Mouse (Mus musculus) limb, embryonic 15.5 days (tissue): ENCODE measurements around the gene Whrn. TPM values are rescaled to one million over a fixed set of nuclear protein-coding genes. Genes with fewer than 3 reads are reported as not detected.

Experiments used
- ATAC-seq: fragments of 200-750 bp; cut with Nextera tagmentation; 2 replicates; pipeline ENCODE4 v1.8.0; 2017; ENCODE audit warnings: low read depth, moderate TSS enrichment; ENCODE audit not compliant: insufficient number of reproducible peaks, low FRiP score, low TSS enrichment
- H3K27ac ChIP-seq: fragments of 300-500 bp; sonication (generic); 2 replicates; pipeline ENCODE4 v1.5.1; 2015; ENCODE audit warnings: moderate library complexity, mild to moderate bottlenecking, inconsistent platforms
- H3K27me3 ChIP-seq: fragments of 300-500 bp; sonication (generic); 2 replicates; pipeline ENCODE4 v1.6.1; 2015; ENCODE audit warnings: inconsistent platforms
- H3K36me3 ChIP-seq: fragments of 300-500 bp; sonication (generic); 2 replicates; pipeline ENCODE4 v1.6.1; 2015; ENCODE audit warnings: inconsistent platforms
- H3K4me1 ChIP-seq: fragments of 300-500 bp; sonication (generic); 2 replicates; pipeline ENCODE4 v1.6.1; 2015; ENCODE audit warnings: inconsistent platforms
- H3K4me2 ChIP-seq: fragments of 300-500 bp; sonication (generic); 2 replicates; pipeline ENCODE4 v1.6.1; 2015; ENCODE audit warnings: mild to moderate bottlenecking, inconsistent platforms
- H3K4me3 ChIP-seq: fragments of 300-500 bp; sonication (generic); 2 replicates; pipeline ENCODE4 v1.5.1; 2015; ENCODE audit warnings: mild to moderate bottlenecking, inconsistent platforms
- H3K9ac ChIP-seq: fragments of 300-500 bp; sonication (generic); 2 replicates; pipeline ENCODE4 v1.6.1; 2015; ENCODE audit warnings: inconsistent platforms
- H3K9me3 ChIP-seq: fragments of 300-500 bp; sonication (generic); 2 replicates; pipeline ENCODE4 v1.6.1; 2016; ENCODE audit warnings: inconsistent platforms
- WGBS: fragments of 180-500 bp; shearing (Covaris S2); methylation state at CpG from one replicate; pipeline ENCODE4 v1.1.7; 2015; 5-methylcytosine and 5-hydroxymethylcytosine counted together
- polyA plus RNA-seq: library from polyadenylated mRNA; unstranded; fragments of >200 nt; fragmentation: Nextera tagmentation; extraction: Ambion mirVana; gene quantifications from 2 replicates; pipeline ENCODE4 v1.2.1, GENCODE M21; 2015

Whrn gene
- polyA plus RNA-seq, 1 experiment from 2014 or later: 4.8 TPM

GRCm38 (mm10) chr4:63491521-63491920 lies 4.3 kb downstream of the Whrn start:
- no peaks in the 10 kb centered on the region for H3K36me3 ChIP-seq
- ATAC-seq: no peak
- no peak overlapping the region for H3K27ac ChIP-seq
- peaks cover 30% of the 10 kb centered on the region for H3K4me1 ChIP-seq
- 77% methylated on average over 6 of the region's 6 CpGs for WGBS
- H3K4me2 ChIP-seq: no peak overlapping the region
- H3K9ac ChIP-seq: no peak overlapping the region
- H3K27me3 ChIP-seq: peaks cover 10% of the 10 kb centered on the region
- H3K4me3 ChIP-seq: no peak overlapping the region
- no peaks in the 10 kb centered on the region for H3K9me3 ChIP-seq

GRCm38 (mm10) chr4:63490146-63490545 lies 5.6 kb downstream of the Whrn start:
- no peak for ATAC-seq
- no peak overlapping the region for H3K27ac ChIP-seq
- H3K27me3 ChIP-seq: peaks cover 5% of the 10 kb centered on the region
- H3K4me3 ChIP-seq: no peak overlapping the region
- peaks cover 21% of the 10 kb centered on the region for H3K4me1 ChIP-seq
- 61% methylated on average over 3 of the region's 3 CpGs for WGBS
- no peaks in the 10 kb centered on the region for H3K9me3 ChIP-seq
- no peak overlapping the region for H3K4me2 ChIP-seq
- no peaks in the 10 kb centered on the region for H3K36me3 ChIP-seq
- no peak overlapping the region for H3K9ac ChIP-seq

- Histone ChIP-seq H3K27ac (no peak overlapping the region), H3K4me1 (peaks cover 16% of the 10 kb centered on the region), H3K4me3 (no peak overlapping the region), H3K36me3 (no peaks in the 10 kb centered on the region), H3K27me3 (peaks cover 2% of the 10 kb centered on the region), H3K9me3 (no peaks in the 10 kb centered on the region), H3K9ac (no peak overlapping the region), H3K4me2 (no peak overlapping the region)
- ATAC-seq: no peak
- WGBS: 63% methylated on average over 10 of the region's 10 CpGs
Measured at GRCm38 (mm10) chr4:63489676-63490075, 6.1 kb downstream of the Whrn start.

- no peak overlapping the region for H3K4me3 ChIP-seq
- ATAC-seq: no peak
Measured at GRCm38 (mm10) chr4:63487916-63488315, 7.9 kb downstream of the Whrn start.

GRCm38 (mm10) chr4:63487256-63487655 lies 8.5 kb downstream of the Whrn start:
- peaks cover 3% of the 10 kb centered on the region; the same call in 1 of the 2 replicates for H3K4me1 ChIP-seq
- no peak overlapping the region for H3K4me2 ChIP-seq
- no peak overlapping the region for H3K9ac ChIP-seq
- no peak overlapping the region for H3K27ac ChIP-seq
- 71% methylated on average over 6 of the region's 6 CpGs for WGBS
- no peaks in the 10 kb centered on the region for H3K36me3 ChIP-seq
- no peak overlapping the region for H3K4me3 ChIP-seq
- ATAC-seq: no peak
- no peaks in the 10 kb centered on the region for H3K9me3 ChIP-seq
- no peaks in the 10 kb centered on the region for H3K27me3 ChIP-seq

More at GRCm38 (mm10) chr4:63487916-63488315, 7.9 kb downstream of the Whrn start:
- H3K9me3 ChIP-seq: no peaks in the 10 kb centered on the region
- no peaks in the 10 kb centered on the region for H3K36me3 ChIP-seq
- no peaks in the 10 kb centered on the region for H3K27me3 ChIP-seq
- 90% methylated on average over 2 of the region's 2 CpGs for WGBS
- H3K9ac ChIP-seq: no peak overlapping the region
- peaks cover 3% of the 10 kb centered on the region; the same call in 1 of the 2 replicates for H3K4me1 ChIP-seq
- no peak overlapping the region for H3K27ac ChIP-seq
- no peak overlapping the region for H3K4me2 ChIP-seq

GRCm38 (mm10) chr4:63486523-63486922 lies 9.3 kb downstream of the Whrn start:
- ATAC-seq: no peak
- 56% methylated on average over 4 of the region's 4 CpGs for WGBS
- Histone ChIP-seq H3K9me3 (no peaks in the 10 kb centered on the region), H3K4me1 (peaks cover 3% of the 10 kb centered on the region; the same call in 1 of the 2 replicates), H3K4me3 (no peak overlapping the region), H3K27me3 (no peaks in the 10 kb centered on the region), H3K9ac (no peak overlapping the region), H3K36me3 (no peaks in the 10 kb centered on the region), H3K4me2 (no peak overlapping the region), H3K27ac (no peak overlapping the region)

GRCm38 (mm10) chr4:63483741-63484140 lies 12.1 kb downstream of the Whrn start:
- no peak overlapping the region for H3K4me2 ChIP-seq
- no peak for ATAC-seq
- 59% methylated on average over 7 of the region's 7 CpGs for WGBS
- no peaks in the 10 kb centered on the region for H3K36me3 ChIP-seq
- peaks cover 6% of the 10 kb centered on the region for H3K4me1 ChIP-seq
- no peaks in the 10 kb centered on the region for H3K9me3 ChIP-seq
- H3K9ac ChIP-seq: no peak overlapping the region
- H3K27ac ChIP-seq: no peak overlapping the region
- no peaks in the 10 kb centered on the region for H3K27me3 ChIP-seq
- H3K4me3 ChIP-seq: no peak overlapping the region

- H3K36me3 ChIP-seq: no peaks in the 10 kb centered on the region
- H3K9ac ChIP-seq: no peak overlapping the region
- WGBS: 28% methylated on average over 11 of the region's 11 CpGs
- H3K4me2 ChIP-seq: no peak overlapping the region
- no peaks in the 10 kb centered on the region for H3K27me3 ChIP-seq
- ATAC-seq: no peak
- no peaks in the 10 kb centered on the region for H3K9me3 ChIP-seq
- H3K4me1 ChIP-seq: peaks cover 6% of the 10 kb centered on the region
- H3K27ac ChIP-seq: no peak overlapping the region
- H3K4me3 ChIP-seq: no peak overlapping the region
Measured at GRCm38 (mm10) chr4:63480845-63481167, 15.0 kb downstream of the Whrn start.

- H3K4me2 ChIP-seq: no peak overlapping the region
- no peaks in the 10 kb centered on the region for H3K9me3 ChIP-seq
- H3K36me3 ChIP-seq: no peaks in the 10 kb centered on the region
- H3K4me1 ChIP-seq: peaks cover 6% of the 10 kb centered on the region
- H3K4me3 ChIP-seq: no peak overlapping the region
- ATAC-seq: no peak
- H3K9ac ChIP-seq: no peak overlapping the region
- H3K27ac ChIP-seq: no peak overlapping the region
- no peaks in the 10 kb centered on the region for H3K27me3 ChIP-seq
- 34% methylated on average over 11 of the region's 11 CpGs for WGBS
Measured at GRCm38 (mm10) chr4:63480098-63480844, 15.5 kb downstream of the Whrn start.

GRCm38 (mm10) chr4:63478036-63478435 lies 17.8 kb downstream of the Whrn start:
- H3K27me3 ChIP-seq: no peaks in the 10 kb centered on the region
- no peaks in the 10 kb centered on the region for H3K9me3 ChIP-seq
- H3K36me3 ChIP-seq: no peaks in the 10 kb centered on the region
- peaks cover 6% of the 10 kb centered on the region for H3K4me1 ChIP-seq
- 66% methylated on average over 7 of the region's 7 CpGs for WGBS
- H3K4me2 ChIP-seq: no peak overlapping the region
- H3K9ac ChIP-seq: no peak overlapping the region
- no peak overlapping the region for H3K27ac ChIP-seq
- no peak for ATAC-seq
- H3K4me3 ChIP-seq: no peak overlapping the region

GRCm38 (mm10) chr4:63476891-63477290 lies 18.9 kb downstream of the Whrn start:
- Histone ChIP-seq H3K36me3 (no peaks in the 10 kb centered on the region), H3K9ac (no peak overlapping the region), H3K27ac (no peak overlapping the region), H3K9me3 (no peaks in the 10 kb centered on the region), H3K4me2 (no peak overlapping the region), H3K4me3 (no peak overlapping the region), H3K27me3 (no peaks in the 10 kb centered on the region), H3K4me1 (peaks cover 6% of the 10 kb centered on the region)
- ATAC-seq: no peak
- 89% methylated on average over 6 of the region's 6 CpGs for WGBS

- no peak overlapping the region for H3K4me3 ChIP-seq
- WGBS: 56% methylated on average over 3 of the region's 3 CpGs
- no peak for ATAC-seq
Measured at GRCm38 (mm10) chr4:63475208-63475607, 20.6 kb downstream of the Whrn start.

More at GRCm38 (mm10) chr4:63475208-63475607, 20.6 kb downstream of the Whrn start:
- H3K4me2 ChIP-seq: no peak overlapping the region
- H3K27ac ChIP-seq: no peak overlapping the region
- H3K9ac ChIP-seq: no peak overlapping the region
- H3K27me3 ChIP-seq: no peaks in the 10 kb centered on the region
- no peaks in the 10 kb centered on the region for H3K9me3 ChIP-seq
- peaks cover 4% of the 10 kb centered on the region; the same call in 1 of the 2 replicates for H3K36me3 ChIP-seq
- peaks cover under 1% of the 10 kb centered on the region for H3K4me1 ChIP-seq
